Mouse (Mus musculus): Measurements from ENCODE around the gene Prr22.

DNA sequence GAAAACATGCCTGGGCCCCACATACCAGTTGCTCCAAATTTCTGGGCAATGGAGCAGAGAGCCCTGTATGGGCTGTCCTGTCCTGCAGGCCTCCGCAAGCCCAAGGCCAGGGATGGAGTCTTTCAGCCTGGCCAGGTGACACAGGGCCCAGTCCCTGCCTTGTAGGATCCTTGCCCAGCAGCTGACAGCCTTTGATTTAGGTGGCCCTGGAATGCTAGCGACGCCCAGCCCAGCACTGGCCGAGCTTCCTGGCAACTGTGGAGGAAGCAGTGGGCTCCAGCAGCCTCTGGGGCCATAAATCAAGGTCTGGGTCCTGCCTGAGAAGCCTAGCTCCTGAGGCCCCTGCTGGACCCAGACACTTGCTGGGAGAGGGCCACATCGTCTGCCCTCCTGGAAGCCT lies 47.6 kb upstream of the Prr22 start:
- no peak for TF ChIP-seq POLR2A (IDR thresholded peaks at IDR 0.05; ENCODE audit: insufficient read depth, low read depth, low read length)
- TF ChIP-seq CTCF (IDR thresholded peaks at IDR 0.05) = no peak
- TF ChIP-seq EP300 (IDR thresholded peaks at IDR 0.05; ENCODE audit: insufficient read depth, low read depth, low read length) = no peak
